Mouse (Mus musculus) myocyte (in vitro differentiated cells): ENCODE data around the gene Tcerg1l. TPM values are rescaled to one million over a fixed set of nuclear protein-coding genes. Genes with fewer than 3 reads are reported as not detected.

Experiments
- H3K27me3 ChIP-seq: one replicate; pipeline ENCODE4 v1.6.1; 2011; ENCODE audit not compliant: control insufficient read depth, insufficient read depth, insufficient read length
- H3K36me3 ChIP-seq: one replicate; pipeline ENCODE4 v1.6.1; 2011; ENCODE audit not compliant: control insufficient read depth, insufficient read depth
- H3K4me2 ChIP-seq: one replicate; pipeline ENCODE4 v1.6.1; 2011; ENCODE audit warnings: low read depth, control low read depth
- H3K4me3 ChIP-seq: one replicate; pipeline ENCODE4 v1.5.1; 2011; ENCODE audit warnings: mild to moderate bottlenecking, control low read depth, moderate library complexity
- H3K79me2 ChIP-seq: one replicate; pipeline ENCODE4 v1.6.1; 2011; ENCODE audit not compliant: control insufficient read depth, insufficient read depth
- H3ac ChIP-seq: one replicate; pipeline ENCODE4 v1.6.1; 2011; ENCODE audit not compliant: control insufficient read depth, insufficient read length
- CEBPB ChIP-seq: IDR thresholded peaks from 2 replicates; pipeline ENCODE4 v1.6.1; 2011; ENCODE audit warnings: mild to moderate bottlenecking, moderate library complexity; ENCODE audit not compliant: poor library complexity, insufficient read depth, severe bottlenecking
- E2F4 ChIP-seq: IDR thresholded peaks from one replicate; pipeline ENCODE4 v1.6.1; 2011; ENCODE audit warnings: mild to moderate bottlenecking, control low read depth, moderate library complexity; ENCODE audit not compliant: insufficient read depth
- MAX ChIP-seq: IDR thresholded peaks from one replicate; pipeline ENCODE4 v1.6.1; 2011; ENCODE audit warnings: low read depth, mild to moderate bottlenecking, control low read depth
- MYOD1 ChIP-seq, 3 experiments: IDR thresholded peaks; one replicate each; pipeline ENCODE4 v1.6.1; 2011; ENCODE audit warnings: control low read depth in 2 of 3, low read depth in 2 of 3, mild to moderate bottlenecking in 2 of 3, moderate library complexity in 1 of 3; ENCODE audit not compliant: insufficient read length in 2 of 3, control insufficient read depth in 1 of 3
- MYOG ChIP-seq, 3 experiments: IDR thresholded peaks; one replicate each; pipeline ENCODE4 v1.6.1; 2011; ENCODE audit warnings: control low read depth in 2 of 3, low read depth in 2 of 3, mild to moderate bottlenecking in 2 of 3; ENCODE audit not compliant: insufficient read length in 2 of 3, control insufficient read depth in 1 of 3, insufficient read depth in 1 of 3
- POLR2A ChIP-seq: IDR thresholded peaks from one replicate; pipeline ENCODE4 v1.6.1; 2011; ENCODE audit warnings: low read depth, mild to moderate bottlenecking, control low read depth, moderate library complexity; ENCODE audit not compliant: insufficient read length
- POLR2AphosphoS2 ChIP-seq: IDR thresholded peaks from one replicate; pipeline ENCODE4 v1.6.1; 2011; ENCODE audit warnings: low read depth, control low read depth; ENCODE audit not compliant: insufficient read length
- REST ChIP-seq: IDR thresholded peaks from one replicate; pipeline ENCODE4 v1.6.1; 2011; ENCODE audit warnings: mild to moderate bottlenecking, control low read depth, moderate library complexity; ENCODE audit not compliant: insufficient read depth, insufficient read length
- SRF ChIP-seq: IDR thresholded peaks from one replicate; pipeline ENCODE4 v1.6.1; 2011; ENCODE audit warnings: low read depth; ENCODE audit not compliant: control insufficient read depth, insufficient read length
- TCF12 ChIP-seq: IDR thresholded peaks from one replicate; pipeline ENCODE4 v1.6.1; 2011; ENCODE audit warnings: mild to moderate bottlenecking, control low read depth; ENCODE audit not compliant: poor library complexity, insufficient read depth, severe bottlenecking
- TCF3 ChIP-seq: IDR thresholded peaks from one replicate; pipeline ENCODE4 v1.6.1; 2011; ENCODE audit warnings: low read depth, control low read depth; ENCODE audit not compliant: insufficient read length
- USF1 ChIP-seq: IDR thresholded peaks from one replicate; pipeline ENCODE4 v1.6.1; 2011; ENCODE audit warnings: low read depth, mild to moderate bottlenecking, control low read depth, moderate library complexity
- polyA plus RNA-seq: library from polyadenylated mRNA; unstranded; fragments of >200 nt; fragmentation: generic; extraction: Trizol; gene quantifications from one replicate; pipeline ENCODE4 v1.2.1, GENCODE M21; 2012; ENCODE audit warnings: missing spikeins

Tcerg1l gene
- not detected for polyA plus RNA-seq

DNA sequence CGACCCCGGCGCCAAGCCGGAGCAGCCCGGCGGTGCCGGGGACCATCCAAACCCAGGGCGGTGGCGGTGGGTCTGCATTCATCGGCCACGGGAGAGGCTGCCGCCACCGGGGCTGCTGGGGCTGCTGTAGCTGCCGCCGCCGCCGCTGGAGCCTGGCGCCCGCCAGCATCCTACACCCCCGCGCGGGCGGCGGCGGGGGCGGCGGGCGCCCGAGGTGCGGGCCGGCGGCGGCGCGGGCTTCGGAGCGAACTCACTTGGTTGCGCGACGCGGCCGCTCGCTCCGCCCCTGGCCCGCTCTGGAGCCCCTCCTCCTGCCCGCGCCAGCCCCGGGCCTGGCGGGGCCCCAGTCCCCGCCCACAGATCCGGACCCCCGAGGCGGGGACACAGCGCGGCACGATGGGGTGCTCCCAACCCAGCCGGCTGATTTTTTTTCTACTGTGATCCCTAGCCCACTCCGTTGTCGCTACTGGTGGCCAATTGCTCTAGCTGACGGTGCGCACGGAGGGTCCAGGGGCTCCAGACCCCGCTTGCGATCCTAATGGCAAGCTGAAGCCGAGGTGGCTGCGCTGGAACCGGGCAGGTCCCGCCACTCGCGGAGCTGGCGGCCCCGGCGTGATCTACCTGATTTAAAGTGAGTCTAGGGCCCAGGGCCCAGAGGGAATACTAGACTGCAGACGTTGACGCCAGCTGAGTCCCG, at the start of gene Tcerg1l:
Tcerg1l (minus strand) TSS at position 246 of the 697 bp plus-strand sequence.
- no peaks in the 10 kb centered on the region for H3K79me2 ChIP-seq
- TF ChIP-seq TCF3 (no peak), CEBPB (no peak), TCF12 (no peak), MYOG (IDR thresholded peaks at IDR 0.05; ENCODE audit: control insufficient read depth in 1 of 3, insufficient read depth in 1 of 3, insufficient read length in 2 of 3, low read depth in 2 of 3) (no peak), MAX (no peak), SRF (no peak), E2F4 (no peak), USF1 (no peak), MYOD1 (IDR thresholded peaks at IDR 0.05; ENCODE audit: control insufficient read depth in 1 of 3, insufficient read length in 2 of 3, low read depth in 2 of 3) (no peak), POLR2A (no peak), POLR2AphosphoS2 (no peak), REST (no peak)
- no peaks in the 10 kb centered on the region for H3K36me3 ChIP-seq
- no peak within 1 kb of the TSS for H3ac ChIP-seq
- no peak within 1 kb of the TSS for H3K4me3 ChIP-seq
- H3K27me3 ChIP-seq: no peaks in the 10 kb centered on the region
- no peak within 1 kb of the TSS for H3K4me2 ChIP-seq

- Histone ChIP-seq H3K4me2 (no peak overlapping the region), H3K36me3 (no peaks in the 10 kb centered on the region), H3K79me2 (no peaks in the 10 kb centered on the region), H3K4me3 (no peak overlapping the region), H3ac (no peak overlapping the region), H3K27me3 (no peaks in the 10 kb centered on the region)
- TF ChIP-seq USF1 (no peak), CEBPB (no peak), MYOG (IDR thresholded peaks at IDR 0.05; ENCODE audit: control insufficient read depth in 1 of 3, insufficient read depth in 1 of 3, insufficient read length in 2 of 3, low read depth in 2 of 3) (no peak), REST (no peak), MYOD1 (IDR thresholded peaks at IDR 0.05; ENCODE audit: control insufficient read depth in 1 of 3, insufficient read length in 2 of 3, low read depth in 2 of 3) (no peak), SRF (no peak), TCF3 (no peak), MAX (no peak), TCF12 (no peak), POLR2A (no peak), POLR2AphosphoS2 (no peak), E2F4 (no peak)
Observed at GRCm38 (mm10) chr7:138442096-138442495, 44.6 kb upstream of the Tcerg1l start.

- Histone ChIP-seq H3ac (no peak overlapping the region), H3K36me3 (no peaks in the 10 kb centered on the region), H3K4me2 (no peak overlapping the region), H3K27me3 (no peaks in the 10 kb centered on the region), H3K4me3 (no peak overlapping the region), H3K79me2 (no peaks in the 10 kb centered on the region)
- TF ChIP-seq E2F4: no peak
- TF ChIP-seq POLR2AphosphoS2: no peak
- TF ChIP-seq MYOG (IDR thresholded peaks at IDR 0.05; ENCODE audit: control insufficient read depth in 1 of 3, insufficient read depth in 1 of 3, insufficient read length in 2 of 3, low read depth in 2 of 3): no peak
- no peak for TF ChIP-seq MYOD1 (IDR thresholded peaks at IDR 0.05; ENCODE audit: control insufficient read depth in 1 of 3, insufficient read length in 2 of 3, low read depth in 2 of 3)
- TF ChIP-seq MAX: no peak
- TF ChIP-seq USF1: no peak
- TF ChIP-seq SRF: no peak
- TF ChIP-seq REST: no peak
- TF ChIP-seq POLR2A: no peak
- TF ChIP-seq TCF3: no peak
- TF ChIP-seq CEBPB: no peak
- no peak for TF ChIP-seq TCF12
Observed at GRCm38 (mm10) chr7:138432541-138432940, 35.0 kb upstream of the Tcerg1l start.

GRCm38 (mm10) chr7:138431456-138431855, 33.9 kb upstream of the Tcerg1l start:
- TF ChIP-seq MYOD1 (IDR thresholded peaks at IDR 0.05; ENCODE audit: control insufficient read depth in 1 of 3, insufficient read length in 2 of 3, low read depth in 2 of 3): no peak
- TF ChIP-seq E2F4: no peak
- TF ChIP-seq MYOG (IDR thresholded peaks at IDR 0.05; ENCODE audit: control insufficient read depth in 1 of 3, insufficient read depth in 1 of 3, insufficient read length in 2 of 3, low read depth in 2 of 3): no peak
- TF ChIP-seq POLR2A: no peak
- no peak for TF ChIP-seq SRF
- no peak for TF ChIP-seq REST
- TF ChIP-seq USF1: no peak
- no peak for TF ChIP-seq TCF3
- no peak for TF ChIP-seq POLR2AphosphoS2
- TF ChIP-seq MAX: no peak
- TF ChIP-seq TCF12: no peak
- TF ChIP-seq CEBPB: no peak
- H3K79me2 ChIP-seq: no peaks in the 10 kb centered on the region
- H3K27me3 ChIP-seq: no peaks in the 10 kb centered on the region
- no peak overlapping the region for H3K4me3 ChIP-seq
- no peak overlapping the region for H3ac ChIP-seq
- no peak overlapping the region for H3K4me2 ChIP-seq
- no peaks in the 10 kb centered on the region for H3K36me3 ChIP-seq
